Mouse (Mus musculus): ENCODE results near the gene Pik3ca. TPM values are rescaled to one million over a fixed set of nuclear protein-coding genes. Genes with fewer than 3 reads are reported as not detected.

Pik3ca gene
- polyA plus RNA-seq, 1 experiment: 11.7 TPM

GRCm38 (mm10) chr3:32511191-32511550, 113.7 kb downstream of the Pik3ca start:
- Histone ChIP-seq H3K4me2 (ENCODE audit: low read depth) (peak overlapping the region; percentile 78), H3K79me2 (ENCODE audit: control insufficient read depth, insufficient read depth) (peaks cover 38% of the 10 kb centered on the region), H3K36me3 (ENCODE audit: control insufficient read depth, insufficient read depth) (peaks cover 22% of the 10 kb centered on the region), H3ac (ENCODE audit: control insufficient read depth, insufficient read length) (peak overlapping the region; percentile 37), H3K4me3 (peak overlapping the region; percentile 71), H3K27me3 (ENCODE audit: control insufficient read depth, insufficient read depth, insufficient read length) (no peaks in the 10 kb centered on the region)
- TF ChIP-seq MAX (IDR thresholded peaks at IDR 0.05; ENCODE audit: low read depth) (no peak), E2F4 (IDR thresholded peaks at IDR 0.05; ENCODE audit: insufficient read depth) (peak; percentile 55)

GRCm38 (mm10) chr3:32512686-32513284, 115.3 kb downstream of the Pik3ca start:
- Histone ChIP-seq H3K27me3 (ENCODE audit: control insufficient read depth, insufficient read depth, insufficient read length) (no peaks in the 10 kb centered on the region), H3K79me2 (ENCODE audit: control insufficient read depth, insufficient read depth) (peaks cover 38% of the 10 kb centered on the region), H3K4me3 (no peak overlapping the region), H3K4me2 (ENCODE audit: low read depth) (no peak overlapping the region), H3K36me3 (ENCODE audit: control insufficient read depth, insufficient read depth) (peaks cover 33% of the 10 kb centered on the region), H3ac (ENCODE audit: control insufficient read depth, insufficient read length) (no peak overlapping the region)
- TF ChIP-seq CEBPB (IDR thresholded peaks at IDR 0.05; ENCODE audit: insufficient read depth, poor library complexity, severe bottlenecking) (no peak), SRF (IDR thresholded peaks at IDR 0.05; ENCODE audit: control insufficient read depth, insufficient read length, low read depth) (no peak), TCF3 (IDR thresholded peaks at IDR 0.05; ENCODE audit: insufficient read length, low read depth) (no peak), REST (IDR thresholded peaks at IDR 0.05; ENCODE audit: insufficient read depth, insufficient read length) (no peak)

- Histone ChIP-seq H3K79me2 (ENCODE audit: control insufficient read depth, insufficient read depth) (peaks cover 38% of the 10 kb centered on the region), H3K27me3 (ENCODE audit: control insufficient read depth, insufficient read depth, insufficient read length) (no peaks in the 10 kb centered on the region), H3K4me3 (no peak overlapping the region), H3ac (ENCODE audit: control insufficient read depth, insufficient read length) (no peak overlapping the region), H3K4me2 (ENCODE audit: low read depth) (no peak overlapping the region), H3K36me3 (ENCODE audit: control insufficient read depth, insufficient read depth) (peaks cover 41% of the 10 kb centered on the region)
- TF ChIP-seq POLR2AphosphoS2 (IDR thresholded peaks at IDR 0.05; ENCODE audit: insufficient read length, low read depth): no peak
- TF ChIP-seq REST (IDR thresholded peaks at IDR 0.05; ENCODE audit: insufficient read depth, insufficient read length): no peak
- TF ChIP-seq MYOG (IDR thresholded peaks at IDR 0.05; ENCODE audit: control insufficient read depth in 1 of 3, insufficient read depth in 1 of 3, insufficient read length in 2 of 3, low read depth in 2 of 3): no peak
- TF ChIP-seq MAX (IDR thresholded peaks at IDR 0.05; ENCODE audit: low read depth): no peak
- no peak for TF ChIP-seq POLR2A (IDR thresholded peaks at IDR 0.05; ENCODE audit: insufficient read length, low read depth)
- TF ChIP-seq SRF (IDR thresholded peaks at IDR 0.05; ENCODE audit: control insufficient read depth, insufficient read length, low read depth): no peak
- TF ChIP-seq E2F4 (IDR thresholded peaks at IDR 0.05; ENCODE audit: insufficient read depth): no peak
- TF ChIP-seq TCF12 (IDR thresholded peaks at IDR 0.05; ENCODE audit: insufficient read depth, poor library complexity, severe bottlenecking): no peak
- TF ChIP-seq USF1 (IDR thresholded peaks at IDR 0.05; ENCODE audit: low read depth): no peak
- TF ChIP-seq MYOD1 (IDR thresholded peaks at IDR 0.05; ENCODE audit: control insufficient read depth in 1 of 3, insufficient read length in 2 of 3, low read depth in 2 of 3): no peak
- TF ChIP-seq CEBPB (IDR thresholded peaks at IDR 0.05; ENCODE audit: insufficient read depth, poor library complexity, severe bottlenecking): no peak
- no peak for TF ChIP-seq TCF3 (IDR thresholded peaks at IDR 0.05; ENCODE audit: insufficient read length, low read depth)
Observed at GRCm38 (mm10) chr3:32513528-32513927, 116.1 kb downstream of the Pik3ca start.

Other genes with a start within 250 kb of the Pik3ca start
- gene Zmat3, start 31.7 kb upstream of the Pik3ca start, polyA plus RNA-seq (2012; fragmentation: generic; extraction: Trizol): 13.0 TPM
- not detected for gene Kcnmb3, start 94.6 kb downstream of the Pik3ca start, polyA plus RNA-seq (2012; fragmentation: generic; extraction: Trizol)
- gene Zfp639, start 112.6 kb downstream of the Pik3ca start, polyA plus RNA-seq (2012; fragmentation: generic; extraction: Trizol): 25.3 TPM
- 17.0 TPM for gene Mfn1, start 131.8 kb downstream of the Pik3ca start, polyA plus RNA-seq (2012; fragmentation: generic; extraction: Trizol)
- 13.6 TPM for gene Gnb4, start 218.9 kb downstream of the Pik3ca start, polyA plus RNA-seq (2012; fragmentation: generic; extraction: Trizol)